Mouse (Mus musculus): ENCODE results near the gene Nos1ap. TPM values are rescaled to one million over a fixed set of nuclear protein-coding genes. Genes with fewer than 3 reads are reported as not detected.

Nos1ap gene
- polyA plus RNA-seq, 1 experiment from 2014 or later: 6.3 TPM

DNA sequence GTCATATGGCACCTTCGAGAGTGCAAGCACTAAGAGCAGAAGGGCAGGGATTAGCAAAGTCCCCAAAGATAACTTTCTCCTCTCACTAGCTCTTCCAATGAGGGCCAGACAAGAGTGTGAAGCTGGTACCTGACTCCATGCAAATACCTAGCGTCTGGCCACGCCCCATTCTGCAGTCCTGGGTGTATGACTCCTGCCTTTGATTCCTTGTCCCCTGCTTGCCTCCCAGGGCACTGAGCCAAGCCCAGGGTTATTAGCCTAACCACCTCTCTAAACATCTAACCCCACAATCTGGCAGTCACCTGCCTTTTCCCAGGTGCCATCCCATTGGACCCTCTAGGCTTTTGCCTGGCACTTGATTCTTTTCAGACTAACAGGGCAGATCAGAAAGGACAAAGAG is 208.2 kb downstream of the Nos1ap start:
- H3K36me3 ChIP-seq (ENCODE audit: control insufficient read depth, insufficient read depth): no peaks in the 10 kb centered on the region
- ATAC-seq (ENCODE audit: low read depth): no peak

DNA sequence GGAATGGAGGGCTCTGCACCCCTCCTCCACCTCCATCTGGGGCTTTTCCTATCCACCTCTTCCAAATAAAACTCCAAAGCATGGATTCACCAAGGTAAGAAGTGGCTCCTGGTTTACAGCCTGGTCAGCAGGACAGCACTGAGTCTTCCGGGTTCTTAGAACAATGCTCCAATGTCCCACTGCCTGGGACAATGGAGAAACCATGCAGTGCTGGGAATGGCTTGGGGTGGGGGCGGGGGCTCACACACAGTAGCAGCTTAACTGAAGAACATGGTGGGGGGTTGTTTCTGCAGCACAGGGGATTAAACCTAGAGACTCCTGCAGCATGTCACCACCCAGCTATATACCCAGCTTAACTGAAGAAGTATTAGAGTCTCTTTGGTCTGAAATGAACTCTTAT is 209.2 kb downstream of the Nos1ap start:
- H3K9ac ChIP-seq (ENCODE audit: low read depth, low read length): no peak overlapping the region
- no peaks in the 10 kb centered on the region for H3K4me1 ChIP-seq (ENCODE audit: control insufficient read depth, low read depth, low read length)
- H3K36me3 ChIP-seq (ENCODE audit: control insufficient read depth, insufficient read depth): no peaks in the 10 kb centered on the region
- H3K27ac ChIP-seq (ENCODE audit: low read length): no peak overlapping the region
- WGBS (ENCODE audit: insufficient replicate concordance): 54% methylated on average over 2 of the region's 2 CpGs
- H3K4me2 ChIP-seq (ENCODE audit: low read depth, low read length): no peak overlapping the region
- H3K9me3 ChIP-seq (replicated peaks; ENCODE audit: control insufficient read depth, low read length): no peaks in the 10 kb centered on the region
- no peak overlapping the region for H3K4me3 ChIP-seq (ENCODE audit: low read depth, low read length)
- no peak for ATAC-seq (ENCODE audit: low read depth)
- no peaks in the 10 kb centered on the region for H3K27me3 ChIP-seq (ENCODE audit: control insufficient read depth, insufficient read depth, low read depth, low read length)

More for the DNA sequence above, 208.2 kb downstream of the Nos1ap start:
- no peak overlapping the region for H3K27ac ChIP-seq (ENCODE audit: low read length)
- H3K9me3 ChIP-seq (replicated peaks; ENCODE audit: control insufficient read depth, low read length): no peaks in the 10 kb centered on the region
- no peaks in the 10 kb centered on the region for H3K4me1 ChIP-seq (ENCODE audit: control insufficient read depth, low read depth, low read length)
- H3K4me3 ChIP-seq (ENCODE audit: low read depth, low read length): no peak overlapping the region
- H3K9ac ChIP-seq (ENCODE audit: low read depth, low read length): no peak overlapping the region
- H3K4me2 ChIP-seq (ENCODE audit: low read depth, low read length): no peak overlapping the region
- H3K27me3 ChIP-seq (ENCODE audit: control insufficient read depth, insufficient read depth, low read depth, low read length): no peaks in the 10 kb centered on the region
- 30% methylated on average over 3 of the region's 3 CpGs for WGBS (ENCODE audit: insufficient replicate concordance)

DNA sequence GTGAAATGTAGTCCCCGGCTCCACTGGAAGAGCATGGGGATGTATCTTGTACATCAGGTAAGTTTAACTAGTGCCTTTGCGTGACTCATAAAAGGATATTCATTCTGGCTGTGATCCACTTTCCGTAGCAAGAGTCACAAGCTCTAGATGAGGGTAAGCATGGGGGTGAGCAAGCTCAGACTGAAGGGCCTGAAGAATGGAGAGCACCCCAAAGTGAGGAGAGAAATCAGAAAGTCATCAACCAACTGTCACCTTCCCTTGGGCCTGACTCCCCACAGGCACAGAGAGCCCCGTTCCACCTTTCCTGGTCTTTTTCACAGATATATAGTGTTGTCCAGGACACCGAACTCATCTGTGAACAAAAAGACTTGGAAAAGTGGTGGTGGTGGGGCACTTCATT is 213.9 kb downstream of the Nos1ap start:
- Histone ChIP-seq H3K4me1 (ENCODE audit: control insufficient read depth, low read depth, low read length) (no peaks in the 10 kb centered on the region), H3K36me3 (ENCODE audit: control insufficient read depth, insufficient read depth) (no peaks in the 10 kb centered on the region), H3K27ac (ENCODE audit: low read length) (no peak overlapping the region), H3K4me2 (ENCODE audit: low read depth, low read length) (no peak overlapping the region), H3K4me3 (ENCODE audit: low read depth, low read length) (no peak overlapping the region), H3K27me3 (ENCODE audit: control insufficient read depth, insufficient read depth, low read depth, low read length) (no peaks in the 10 kb centered on the region), H3K9me3 (replicated peaks; ENCODE audit: control insufficient read depth, low read length) (no peaks in the 10 kb centered on the region), H3K9ac (ENCODE audit: low read depth, low read length) (no peak overlapping the region)
- ATAC-seq (ENCODE audit: low read depth): no peak
- 64% methylated on average over 5 of the region's 5 CpGs for WGBS (ENCODE audit: insufficient replicate concordance)

DNA sequence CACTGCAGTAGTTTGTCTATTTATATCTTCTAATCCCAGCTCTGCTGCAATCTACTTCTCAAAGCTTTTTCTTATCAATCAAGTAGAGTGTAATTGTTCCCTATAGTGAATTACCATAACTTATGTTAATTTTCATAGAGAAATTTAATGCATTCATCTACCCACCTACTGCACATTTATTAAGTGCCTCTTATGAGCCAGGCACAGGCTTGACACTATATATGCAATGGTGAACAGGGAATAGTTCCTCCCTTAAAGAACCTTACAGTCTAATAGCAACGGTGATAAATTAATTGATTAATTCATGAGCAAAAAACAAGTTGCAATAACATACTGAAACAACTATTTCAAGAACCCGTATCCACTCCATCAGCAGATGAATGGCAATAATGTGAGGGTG is 215.9 kb downstream of the Nos1ap start:
- Histone ChIP-seq H3K9ac (ENCODE audit: low read depth, low read length) (no peak overlapping the region), H3K4me2 (ENCODE audit: low read depth, low read length) (no peak overlapping the region), H3K27me3 (ENCODE audit: control insufficient read depth, insufficient read depth, low read depth, low read length) (no peaks in the 10 kb centered on the region), H3K4me1 (ENCODE audit: control insufficient read depth, low read depth, low read length) (no peaks in the 10 kb centered on the region), H3K4me3 (ENCODE audit: low read depth, low read length) (no peak overlapping the region), H3K9me3 (replicated peaks; ENCODE audit: control insufficient read depth, low read length) (no peaks in the 10 kb centered on the region), H3K27ac (ENCODE audit: low read length) (no peak overlapping the region), H3K36me3 (ENCODE audit: control insufficient read depth, insufficient read depth) (no peaks in the 10 kb centered on the region)
- WGBS (ENCODE audit: insufficient replicate concordance): 82% methylated on average over 2 of the region's 2 CpGs
- no peak for ATAC-seq (ENCODE audit: low read depth)

DNA sequence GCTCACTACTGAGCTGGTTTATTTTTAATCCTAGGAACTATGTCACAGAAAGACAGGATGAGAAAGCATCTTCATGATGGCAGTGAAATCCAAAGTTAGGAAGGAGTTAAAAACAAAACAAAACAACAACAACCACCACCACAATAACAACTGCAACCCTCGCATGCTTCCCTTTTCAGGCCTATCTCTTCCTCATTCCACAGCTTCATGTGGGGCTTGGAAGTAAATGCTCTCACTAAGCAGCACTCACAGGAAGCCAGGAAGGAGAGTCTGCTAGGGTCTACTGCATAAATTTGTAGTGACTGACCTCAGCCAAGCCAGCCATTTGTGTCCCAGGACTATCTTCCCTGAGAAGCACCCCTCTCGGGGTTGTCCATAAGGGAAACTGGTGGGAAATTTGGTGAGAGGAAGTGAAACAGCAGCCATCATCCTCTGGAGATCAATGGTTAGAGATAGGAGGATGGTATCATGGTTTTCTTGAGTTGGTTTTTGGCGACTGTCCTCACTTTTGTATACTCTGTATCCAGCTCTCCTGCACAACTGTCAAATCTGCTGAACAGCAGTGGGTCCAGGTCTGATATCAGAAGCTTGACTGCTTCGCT is 218.4 kb downstream of the Nos1ap start:
- 34% methylated on average over 4 of the region's 4 CpGs for WGBS (ENCODE audit: insufficient replicate concordance)
- no peak overlapping the region for H3K27ac ChIP-seq (ENCODE audit: low read length)

DNA sequence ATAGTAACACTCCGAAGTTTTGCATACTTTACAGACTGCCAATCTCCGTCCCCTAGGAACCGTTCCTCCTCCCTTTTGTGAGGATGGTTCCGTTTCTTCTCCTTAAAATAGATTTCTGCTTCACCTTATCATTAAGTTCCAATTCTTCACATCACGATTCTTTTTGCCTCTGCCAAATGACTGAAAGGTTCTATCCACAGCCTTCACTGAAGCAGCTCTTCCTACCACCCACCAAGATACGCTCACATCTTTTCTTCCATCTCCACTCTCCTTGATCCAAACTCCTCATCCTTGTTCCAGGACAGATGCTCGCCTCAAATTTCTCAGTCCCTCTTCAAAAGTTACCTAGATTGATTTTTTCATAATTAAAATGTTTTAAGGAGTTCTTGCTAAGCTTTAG is 220.8 kb downstream of the Nos1ap start:
- WGBS (ENCODE audit: insufficient replicate concordance): 67% methylated on average over 7 of the region's 7 CpGs
- Histone ChIP-seq H3K4me2 (ENCODE audit: low read depth, low read length) (no peak overlapping the region), H3K27me3 (ENCODE audit: control insufficient read depth, insufficient read depth, low read depth, low read length) (no peaks in the 10 kb centered on the region), H3K9me3 (replicated peaks; ENCODE audit: control insufficient read depth, low read length) (no peaks in the 10 kb centered on the region), H3K36me3 (ENCODE audit: control insufficient read depth, insufficient read depth) (no peaks in the 10 kb centered on the region), H3K9ac (ENCODE audit: low read depth, low read length) (no peak overlapping the region), H3K4me1 (ENCODE audit: control insufficient read depth, low read depth, low read length) (no peaks in the 10 kb centered on the region), H3K4me3 (ENCODE audit: low read depth, low read length) (no peak overlapping the region), H3K27ac (ENCODE audit: low read length) (no peak overlapping the region)
- no peak for ATAC-seq (ENCODE audit: low read depth)

More for the DNA sequence above, 218.4 kb downstream of the Nos1ap start:
- Histone ChIP-seq H3K36me3 (ENCODE audit: control insufficient read depth, insufficient read depth) (no peaks in the 10 kb centered on the region), H3K4me1 (ENCODE audit: control insufficient read depth, low read depth, low read length) (no peaks in the 10 kb centered on the region), H3K4me2 (ENCODE audit: low read depth, low read length) (no peak overlapping the region), H3K4me3 (ENCODE audit: low read depth, low read length) (no peak overlapping the region), H3K9me3 (replicated peaks; ENCODE audit: control insufficient read depth, low read length) (no peaks in the 10 kb centered on the region), H3K9ac (ENCODE audit: low read depth, low read length) (no peak overlapping the region), H3K27me3 (ENCODE audit: control insufficient read depth, insufficient read depth, low read depth, low read length) (no peaks in the 10 kb centered on the region)
- ATAC-seq (ENCODE audit: low read depth): no peak

DNA sequence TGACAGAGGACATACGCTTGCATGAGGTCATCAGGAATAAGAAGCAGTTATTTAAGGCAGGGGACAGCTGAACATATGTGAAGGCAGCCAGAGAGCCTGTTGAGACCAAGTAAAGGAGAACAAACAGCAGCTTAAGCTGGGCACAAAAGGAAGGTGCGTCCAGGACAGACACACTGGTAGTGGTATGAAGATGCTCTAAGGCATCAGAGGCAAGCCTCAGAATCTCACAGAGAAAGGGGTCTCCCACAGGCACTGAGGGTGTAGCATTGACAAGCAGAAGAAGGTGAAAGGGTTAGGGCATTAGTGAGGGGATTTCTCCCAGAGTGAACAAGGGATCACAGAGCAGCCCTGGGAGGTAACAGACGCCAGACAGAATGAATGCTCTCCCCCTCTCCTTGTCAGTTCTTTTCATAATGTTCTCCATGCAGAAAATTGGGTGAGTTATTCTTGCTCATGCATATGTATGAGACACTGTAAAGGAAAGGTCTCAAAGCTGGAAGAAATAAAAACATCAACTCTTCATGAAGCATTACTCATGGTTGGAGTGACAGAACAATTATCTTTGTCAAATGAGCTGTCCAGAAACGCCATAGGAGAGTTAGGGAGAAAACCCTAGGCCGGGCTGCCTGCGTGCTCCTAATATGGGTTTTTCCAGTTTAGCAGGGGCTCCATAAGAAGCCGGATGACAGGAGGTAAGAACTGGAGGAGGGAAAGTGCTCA is 222.5 kb downstream of the Nos1ap start:
- 57% methylated on average over 7 of the region's 7 CpGs for WGBS (ENCODE audit: insufficient replicate concordance)
- no peak for ATAC-seq (ENCODE audit: low read depth)
- Histone ChIP-seq H3K36me3 (ENCODE audit: control insufficient read depth, insufficient read depth) (no peaks in the 10 kb centered on the region), H3K27me3 (ENCODE audit: control insufficient read depth, insufficient read depth, low read depth, low read length) (no peaks in the 10 kb centered on the region), H3K9ac (ENCODE audit: low read depth, low read length) (no peak overlapping the region), H3K27ac (ENCODE audit: low read length) (no peak overlapping the region), H3K9me3 (replicated peaks; ENCODE audit: control insufficient read depth, low read length) (no peaks in the 10 kb centered on the region), H3K4me2 (ENCODE audit: low read depth, low read length) (no peak overlapping the region), H3K4me1 (ENCODE audit: control insufficient read depth, low read depth, low read length) (no peaks in the 10 kb centered on the region), H3K4me3 (ENCODE audit: low read depth, low read length) (no peak overlapping the region)

DNA sequence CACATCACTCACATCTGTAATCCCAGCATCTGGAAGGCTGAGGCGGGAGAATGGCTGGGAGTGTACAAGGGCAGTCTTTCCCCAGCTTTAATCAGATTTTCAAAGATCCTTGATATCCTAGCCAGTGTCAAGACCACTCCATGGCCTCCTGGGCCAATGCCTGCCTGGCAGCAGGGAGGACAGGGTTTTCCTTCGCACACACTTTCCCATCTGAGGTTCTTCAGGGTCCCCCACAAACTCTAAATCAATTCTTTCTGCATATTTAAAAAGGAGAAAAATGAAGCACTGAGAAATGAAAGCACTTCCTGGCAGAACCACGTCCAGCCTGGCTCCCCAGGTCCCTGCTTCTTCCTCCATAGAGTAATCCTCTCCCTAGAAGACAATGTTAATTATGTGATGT is 225.9 kb downstream of the Nos1ap start:
- no peak for ATAC-seq (ENCODE audit: low read depth)
- 56% methylated on average over 3 of the region's 3 CpGs for WGBS (ENCODE audit: insufficient replicate concordance)
- no peaks in the 10 kb centered on the region; the same call in 1 of the 2 replicates for H3K4me1 ChIP-seq (ENCODE audit: control insufficient read depth, low read depth, low read length)
- no peaks in the 10 kb centered on the region for H3K27me3 ChIP-seq (ENCODE audit: control insufficient read depth, insufficient read depth, low read depth, low read length)
- H3K4me3 ChIP-seq (ENCODE audit: low read depth, low read length): no peak overlapping the region
- H3K9me3 ChIP-seq (replicated peaks; ENCODE audit: control insufficient read depth, low read length): no peaks in the 10 kb centered on the region
- no peak overlapping the region for H3K9ac ChIP-seq (ENCODE audit: low read depth, low read length)
- H3K27ac ChIP-seq (ENCODE audit: low read length): no peak overlapping the region
- H3K36me3 ChIP-seq (ENCODE audit: control insufficient read depth, insufficient read depth): no peaks in the 10 kb centered on the region
- no peak overlapping the region for H3K4me2 ChIP-seq (ENCODE audit: low read depth, low read length)

DNA sequence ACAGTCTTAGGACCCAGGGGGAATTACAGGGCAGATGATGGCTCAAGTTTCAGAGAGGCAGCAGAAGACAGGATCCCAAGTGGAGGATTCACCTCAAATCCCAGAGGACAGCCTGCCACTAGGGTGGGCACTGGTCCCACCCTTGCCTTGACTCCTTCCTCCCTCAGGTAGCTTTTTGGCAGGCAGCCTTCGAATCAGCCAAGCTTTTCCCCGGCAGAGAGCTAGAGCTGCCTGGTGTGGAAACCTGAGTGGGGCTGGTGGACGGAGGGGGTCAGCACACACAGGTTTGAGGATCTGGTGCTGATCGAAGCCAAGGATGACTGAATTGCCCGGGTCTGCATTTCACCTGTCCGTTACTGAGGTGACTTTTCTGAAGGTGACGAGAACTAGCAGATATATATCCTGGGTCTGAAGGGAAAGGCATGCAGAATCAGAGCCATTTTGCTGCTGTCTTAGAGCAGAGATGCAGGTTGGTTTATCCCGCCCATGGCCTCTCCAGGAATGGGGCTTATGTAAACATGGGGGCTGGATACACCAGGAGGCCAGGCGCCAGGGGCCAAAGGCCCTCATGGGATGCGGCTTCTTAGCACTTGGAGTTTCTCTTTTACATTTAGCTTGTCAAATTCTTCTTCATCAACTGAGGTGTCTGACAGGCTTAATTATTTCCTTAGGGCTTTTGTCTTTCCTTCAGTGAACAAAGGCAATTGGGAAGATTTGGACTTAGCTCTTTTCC is 229.3 kb downstream of the Nos1ap start:
- Histone ChIP-seq H3K36me3 (ENCODE audit: control insufficient read depth, insufficient read depth) (no peaks in the 10 kb centered on the region), H3K9me3 (replicated peaks; ENCODE audit: control insufficient read depth, low read length) (no peaks in the 10 kb centered on the region), H3K27me3 (ENCODE audit: control insufficient read depth, insufficient read depth, low read depth, low read length) (no peaks in the 10 kb centered on the region), H3K4me3 (ENCODE audit: low read depth, low read length) (no peak overlapping the region), H3K27ac (ENCODE audit: low read length) (no peak overlapping the region), H3K4me1 (ENCODE audit: control insufficient read depth, low read depth, low read length) (no peaks in the 10 kb centered on the region; the same call in 1 of the 2 replicates), H3K4me2 (ENCODE audit: low read depth, low read length) (no peak overlapping the region), H3K9ac (ENCODE audit: low read depth, low read length) (no peak overlapping the region)
- no peak for ATAC-seq (ENCODE audit: low read depth)
- 56% methylated on average over 10 of the region's 10 CpGs for WGBS (ENCODE audit: insufficient replicate concordance)

Measured in liver, embryonic 16.5 days (tissue).